Mouse (Mus musculus) embryonic fibroblast, embryonic 13.5 days (primary cell): Measurements from ENCODE around the gene Rec8.

Source experiments
- CTCF ChIP-seq: IDR thresholded peaks from 2 replicates; pipeline ENCODE4 v1.5.1; 2011; ENCODE audit warnings: mild to moderate bottlenecking, control low read depth, low read length, moderate library complexity, borderline replicate concordance; ENCODE audit not compliant: insufficient read depth
- POLR2A ChIP-seq: IDR thresholded peaks from 2 replicates; pipeline ENCODE4 v1.6.1; 2011; ENCODE audit warnings: low read depth, mild to moderate bottlenecking, control low read depth, low read length, moderate library complexity

- no peak for TF ChIP-seq POLR2A
- no peak for TF ChIP-seq CTCF
These were observed 37.1 kb upstream of the Rec8 start for GRCm38 (mm10) chr14:55580731-55581130.
